Mouse (Mus musculus) G1E (cell line): ENCODE results near the gene Olfr212.

ENCODE experiments used
- CTCF ChIP-seq: IDR thresholded peaks from 2 replicates; pipeline ENCODE4 v1.5.1; 2012; ENCODE audit warnings: low read depth, low read length, inconsistent platforms, mixed read lengths
- GATA1 ChIP-seq: IDR thresholded peaks from 2 replicates; pipeline ENCODE4 v1.6.1; 2012; ENCODE audit warnings: borderline replicate concordance, low read length, inconsistent platforms, mixed read lengths
- GATA2 ChIP-seq: IDR thresholded peaks from 2 replicates; pipeline ENCODE4 v1.6.1; 2012; ENCODE audit warnings: low read depth, low read length, inconsistent platforms, borderline replicate concordance
- POLR2AphosphoS5 ChIP-seq: IDR thresholded peaks from 2 replicates; pipeline ENCODE4 v1.6.1; 2012; ENCODE audit warnings: low read depth, low read length, inconsistent platforms; ENCODE audit not compliant: insufficient replicate concordance

- TF ChIP-seq CTCF, result no peak
- TF ChIP-seq GATA1, result no peak
- no peak for TF ChIP-seq POLR2AphosphoS5
- no peak for TF ChIP-seq GATA2
Observed at GRCm38 (mm10) chr6:116554952-116555351, 48.6 kb downstream of the Olfr212 start.
